In the genomic region with DNA sequence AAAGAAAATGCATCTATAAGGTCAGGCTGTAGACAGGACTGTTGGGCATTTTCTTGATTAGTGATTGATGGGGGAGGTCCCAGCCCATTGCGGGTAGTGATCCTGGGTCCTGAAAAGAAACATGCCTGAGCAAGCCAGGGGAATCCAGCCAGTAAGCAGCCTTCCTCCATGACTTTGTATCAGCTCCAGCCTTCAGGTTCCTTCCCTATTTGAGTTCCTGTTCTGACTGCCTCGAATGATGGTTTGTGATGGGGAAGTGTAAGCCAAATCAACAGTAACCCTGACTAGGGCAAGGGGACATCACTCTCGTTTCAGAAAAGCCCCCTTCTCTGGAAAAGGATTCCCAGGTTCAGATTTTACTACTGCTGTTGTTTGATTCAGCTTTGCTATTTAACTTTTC, we compare ENCODE assay signal across 31 mouse cellular contexts. TPM values are rescaled to one million over a fixed set of nuclear protein-coding genes. Genes with fewer than 3 reads are reported as not detected.
A peak's percentile ranks its signal among the peaks of the same experiment; 100 is the strongest.
DNase-seq lines count a peak whose midpoint lies in the region; ATAC-seq and TF ChIP-seq lines count a peak whose summit lies in the region.
"Had no signal": no experiment of that assay in that cellular context is flagged by ENCODE, and none has a peak within 500 bp of the region (broad histone marks: within the 10 kb centered on the region; RNA-seq: fewer than 3 reads in every experiment).

No protein-coding gene starts in this region.

- peak; percentile 66 to 81; a peak in 3 of 4 replicates for ATAC-seq in hematopoietic stem cell, adult 5-6 weeks (replicated peaks in 1 of 2; ENCODE audit: insufficient read depth in 1 of 2, low FRiP score in 2 of 2, low TSS enrichment in 1 of 2, low read depth in 1 of 2, poor library complexity in 2 of 2, severe bottlenecking in 2 of 2)
- ATAC-seq in forebrain, embryonic 14.5 days = no peak
- ATAC-seq: CD4-positive, CD25-positive, alpha-beta regulatory T cell, adult 4 months; forebrain, embryonic 16.5 days; intestine, postnatal 0 days had no signal

- H3K27me3 ChIP-seq in MEL (ENCODE audit: control insufficient read depth in 1 of 2, insufficient read depth in 2 of 2, low read length in 2 of 2) = no peaks in the 10 kb centered on the region; a peak in 1 of 4 replicates
- H3K27me3 ChIP-seq in forebrain, embryonic 14.5 days (replicated peaks; ENCODE audit: control insufficient read depth, insufficient read depth, low read length) = no peaks in the 10 kb centered on the region
- H3K27me3 ChIP-seq: embryonic facial prominence, embryonic 13.5 days; forebrain, embryonic 12.5 days; heart, embryonic 12.5 days; heart, embryonic 15.5 days; hindbrain, embryonic 12.5 days; hindbrain, embryonic 15.5 days had no signal

- no peaks in the 10 kb centered on the region for H3K36me3 ChIP-seq in MEL (ENCODE audit: control insufficient read depth in 1 of 2, insufficient read depth in 2 of 2, low read length in 2 of 2)
- no peaks in the 10 kb centered on the region for H3K36me3 ChIP-seq in forebrain, embryonic 14.5 days (ENCODE audit: control insufficient read depth, insufficient read depth, low read length)
- H3K36me3 ChIP-seq: embryonic facial prominence, embryonic 10.5 days; embryonic facial prominence, embryonic 13.5 days; forebrain, embryonic 12.5 days; heart, embryonic 12.5 days; heart, embryonic 15.5 days; hindbrain, embryonic 12.5 days; hindbrain, embryonic 15.5 days had no signal

- no peak overlapping the region for H3K27ac ChIP-seq in MEL (ENCODE audit: control insufficient read depth, low read depth, low read length)
- H3K27ac ChIP-seq in forebrain, embryonic 14.5 days (ENCODE audit: low read depth, low read length) = no peak overlapping the region
- H3K27ac ChIP-seq: embryonic facial prominence, embryonic 10.5 days; embryonic facial prominence, embryonic 13.5 days; forebrain, embryonic 12.5 days; heart, embryonic 15.5 days; hindbrain, embryonic 12.5 days; hindbrain, embryonic 15.5 days had no signal

- DNase-seq in 416B (ENCODE audit: low read depth) (peak; percentile 29), MEL (ENCODE audit: low read depth, low spot score) (peak; percentile 65)
- peak; percentile 7 for DNase-seq in c-Kit-positive CD71-negative TER-119-negative erythroid progenitor cells, embryonic 14.5 days (ENCODE audit: low read depth)
- DNase-seq in kidney, postnatal 25 days = no peak
- no peak for DNase-seq in kidney, adult 9 months
- DNase-seq in urinary bladder, adult 2 months (ENCODE audit: low spot score) = no peak
- DNase-seq in forebrain, embryonic 14.5 days (ENCODE audit: low spot score) = no peak
- DNase-seq: adrenal gland, adult 8-10 months; adrenal gland, postnatal 25 days; cerebellum, adult 11 months; cerebellum, adult 2 months; cerebellum, adult 9-11 months; cerebellum, postnatal 25 days; embryo, embryonic 11 days; gastrocnemius, postnatal 10 days; gastrocnemius, postnatal 36 days; heart, adult 18-20 months; heart, postnatal 10 days; heart, postnatal 4 days had no signal

- TF ChIP-seq CTCF in MEL (IDR thresholded peaks at IDR 0.05 in 2 of 3, conservative IDR thresholded peaks at IDR 0.05 in 1 of 3; ENCODE audit: control insufficient read depth in 1 of 3, insufficient read depth in 1 of 3, low read depth in 2 of 3, low read length in 3 of 3, poor library complexity in 1 of 3, severe bottlenecking in 1 of 3) = no peak

- H3K79me2 ChIP-seq in MEL (ENCODE audit: control insufficient read depth, insufficient read depth, low read length, poor library complexity) = no peaks in the 10 kb centered on the region

- H3K4me1 ChIP-seq in MEL (ENCODE audit: control insufficient read depth in 1 of 2, insufficient read depth in 2 of 2, low read length in 2 of 2) = no peaks in the 10 kb centered on the region
- no peaks in the 10 kb centered on the region for H3K4me1 ChIP-seq in forebrain, embryonic 14.5 days (ENCODE audit: control insufficient read depth, insufficient read depth, low read length)
- H3K4me1 ChIP-seq: embryonic facial prominence, embryonic 10.5 days; embryonic facial prominence, embryonic 13.5 days; forebrain, embryonic 12.5 days; heart, embryonic 12.5 days; heart, embryonic 15.5 days; hindbrain, embryonic 12.5 days; hindbrain, embryonic 15.5 days had no signal

- no peak overlapping the region for H3K4me3 ChIP-seq in MEL (ENCODE audit: control insufficient read depth in 1 of 2, insufficient read depth in 1 of 2, low read depth in 2 of 2, low read length in 2 of 2)
- no peak overlapping the region for H3K4me3 ChIP-seq in forebrain, embryonic 14.5 days (ENCODE audit: low read depth, low read length)
- H3K4me3 ChIP-seq: embryonic facial prominence, embryonic 10.5 days; embryonic facial prominence, embryonic 13.5 days; erythroblast, embryonic 14.5 days; forebrain, embryonic 12.5 days; heart, embryonic 12.5 days; heart, embryonic 15.5 days; hindbrain, embryonic 12.5 days; hindbrain, embryonic 15.5 days had no signal

- 69% methylated on average over 3 of the region's 3 CpGs for WGBS in forebrain, embryonic 14.5 days

- H3K9ac ChIP-seq in MEL (ENCODE audit: control insufficient read depth, low read depth, low read length, poor library complexity, severe bottlenecking) = no peak overlapping the region
- H3K9ac ChIP-seq in forebrain, embryonic 14.5 days (ENCODE audit: low read length) = no peak overlapping the region
- H3K9ac ChIP-seq: embryonic facial prominence, embryonic 13.5 days; forebrain, embryonic 12.5 days; heart, embryonic 12.5 days; heart, embryonic 15.5 days; hindbrain, embryonic 12.5 days; hindbrain, embryonic 15.5 days had no signal

- no peak overlapping the region for H3K4me2 ChIP-seq in forebrain, embryonic 14.5 days (ENCODE audit: low read length)
- H3K4me2 ChIP-seq: embryonic facial prominence, embryonic 13.5 days; forebrain, embryonic 12.5 days; heart, embryonic 12.5 days; heart, embryonic 15.5 days; hindbrain, embryonic 12.5 days; hindbrain, embryonic 15.5 days had no signal

- no peak for TF ChIP-seq RAD21 in MEL (IDR thresholded peaks at IDR 0.05; ENCODE audit: low read depth, low read length)

- TF ChIP-seq POLR2A in MEL (IDR thresholded peaks at IDR 0.05; ENCODE audit: control insufficient read depth in 1 of 2, insufficient read depth in 1 of 2, low read depth in 1 of 2, low read length in 2 of 2, poor library complexity in 1 of 2) = no peak

- H3K9me3 ChIP-seq in MEL (replicated peaks; ENCODE audit: insufficient read depth, low read length) = no peaks in the 10 kb centered on the region
- no peaks in the 10 kb centered on the region for H3K9me3 ChIP-seq in forebrain, embryonic 14.5 days (replicated peaks; ENCODE audit: control insufficient read depth, low read length)
- H3K9me3 ChIP-seq: embryonic facial prominence, embryonic 10.5 days; embryonic facial prominence, embryonic 13.5 days; forebrain, embryonic 12.5 days; heart, embryonic 12.5 days; heart, embryonic 15.5 days; hindbrain, embryonic 12.5 days; hindbrain, embryonic 15.5 days had no signal

- no peak for TF ChIP-seq EP300 in MEL (IDR thresholded peaks at IDR 0.05; ENCODE audit: low read depth in 1 of 2, low read length in 2 of 2)

TF ChIP-seq in MEL, 35 proteins besides CTCF, POLR2A, EP300 and RAD21:
- TF ChIP-seq SMC3 (IDR thresholded peaks at IDR 0.05; ENCODE audit: low read depth, low read length) (no peak), MXI1 (IDR thresholded peaks at IDR 0.05; ENCODE audit: low read depth, low read length) (no peak), GABPA (IDR thresholded peaks at IDR 0.05; ENCODE audit: low read depth, low read length) (no peak), ZKSCAN1 (IDR thresholded peaks at IDR 0.05; ENCODE audit: low read depth, low read length) (no peak), MAZ (IDR thresholded peaks at IDR 0.05; ENCODE audit: low read depth, low read length) (no peak), MEF2A (IDR thresholded peaks at IDR 0.05; ENCODE audit: extremely low read depth, insufficient replicate concordance, low read depth, low read length, poor library complexity, severe bottlenecking) (no peak), MAX (IDR thresholded peaks at IDR 0.05; ENCODE audit: low read length) (no peak)
TF ChIP-seq in MEL: peak in this region for 0.

RNA-seq across cellular contexts. Expression of gene Gatb, which starts 31.2 kb away (rescaled TPM):
- 9.1 and 13.7 TPM in 2 replicates for total RNA-seq in MEL (2012; rRNA removed)
- polyA plus RNA-seq in MEL (2012; ENCODE audit: insufficient read depth in 1 of 2, insufficient read length in 2 of 2, low read depth in 1 of 2, low replicate concordance in 2 of 2, missing spikeins in 1 of 2) = 10 to 100 TPM in 1 of 2 experiments, not detected in 1; 16.8 TPM
- 14.3 and 16.4 TPM in 2 replicates for total RNA-seq in hematopoietic stem cell, adult 5-6 weeks (2017)
- 7.9 and 8.8 TPM in 2 replicates for polyA plus RNA-seq in urinary bladder, adult 2 months (2012; rRNA removed)
- 21.5 and 28.9 TPM in 2 replicates for polyA plus RNA-seq in forebrain, embryonic 14.5 days (2014; fragmentation: Nextera tagmentation; extraction: Ambion mirVana)

Comparison
In these comparisons a context has a peak if more than half of its experiments do, and no peak if none do; other contexts are left out.
1. DNase-seq: peak in 416B (single experiment), MEL (single experiment) and c-Kit-positive CD71-negative TER-119-negative erythroid progenitor cells, embryonic 14.5 days (single experiment); none in kidney, postnatal 25 days (0 of 2), kidney, adult 9 months (single experiment), urinary bladder, adult 2 months (single experiment) and forebrain, embryonic 14.5 days (single experiment).